Mouse (Mus musculus): Measurements from ENCODE around the gene Trmt44.
A peak's percentile ranks its signal among the peaks of the same experiment; 100 is the strongest.
"Not testable (repeated sequence)": the region's sequence is repeated elsewhere in the genome, so short reads cannot be mapped to it uniquely, and the experiment has no call there.

Gene Trmt44

GRCm38 (mm10) chr5:35592081-35592736 lies 17.3 kb upstream of the Trmt44 start:
- DNase-seq (ENCODE audit: low read depth, low spot score) = peak; percentile 48

GRCm38 (mm10) chr5:35591497-35591896 lies 16.6 kb upstream of the Trmt44 start:
- DNase-seq (ENCODE audit: low read depth, low spot score) = no peak

DNA sequence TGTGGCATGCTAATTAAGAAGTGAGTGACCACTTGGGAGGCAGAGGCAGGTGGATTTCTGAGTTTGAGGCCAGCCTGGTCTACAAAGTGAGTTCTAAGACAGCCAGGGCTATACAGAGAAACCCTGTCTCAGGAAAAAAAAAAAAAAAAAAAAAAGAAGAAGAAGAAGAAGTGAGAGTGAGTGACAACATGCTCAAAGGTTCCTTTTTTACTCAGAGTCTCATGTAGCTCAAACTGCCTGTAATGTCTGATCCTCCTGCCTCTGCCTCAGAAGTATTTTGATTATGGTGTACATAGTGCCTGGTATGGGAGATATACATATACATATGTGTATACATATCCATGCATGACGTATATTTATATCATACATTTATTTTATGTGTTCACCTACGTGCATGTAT lies 9.4 kb upstream of the Trmt44 start:
- not testable (repeated sequence) for DNase-seq (ENCODE audit: low read depth, low spot score)

DNA sequence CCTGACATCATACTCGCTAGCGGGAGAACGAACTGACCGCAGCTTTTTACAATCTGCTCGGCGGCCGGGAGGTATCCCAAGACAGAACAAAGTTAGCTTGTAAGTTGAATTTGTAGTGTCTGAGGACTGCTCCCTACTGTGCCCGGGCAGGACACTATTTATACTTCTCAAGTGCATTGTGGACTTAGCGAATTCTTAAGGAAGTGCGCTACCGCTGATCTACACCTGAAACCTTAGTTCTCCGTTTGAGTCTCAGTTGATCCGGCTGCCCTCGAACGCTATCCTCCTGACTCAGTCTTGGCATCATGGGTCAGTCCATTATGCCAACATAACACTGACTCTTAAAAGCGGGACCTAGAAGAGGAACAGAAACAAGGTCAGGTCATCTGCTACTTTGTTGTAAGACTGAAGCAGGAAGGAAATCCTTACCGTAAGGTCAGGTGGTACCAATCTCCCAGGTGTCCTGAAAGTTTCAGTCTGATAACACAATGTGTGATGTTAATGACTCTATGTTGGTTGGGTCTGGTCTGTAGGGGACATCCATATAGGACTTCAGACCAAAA lies 8.4 kb upstream of the Trmt44 start:
- no peak for DNase-seq (ENCODE audit: low read depth, low spot score)

DNA sequence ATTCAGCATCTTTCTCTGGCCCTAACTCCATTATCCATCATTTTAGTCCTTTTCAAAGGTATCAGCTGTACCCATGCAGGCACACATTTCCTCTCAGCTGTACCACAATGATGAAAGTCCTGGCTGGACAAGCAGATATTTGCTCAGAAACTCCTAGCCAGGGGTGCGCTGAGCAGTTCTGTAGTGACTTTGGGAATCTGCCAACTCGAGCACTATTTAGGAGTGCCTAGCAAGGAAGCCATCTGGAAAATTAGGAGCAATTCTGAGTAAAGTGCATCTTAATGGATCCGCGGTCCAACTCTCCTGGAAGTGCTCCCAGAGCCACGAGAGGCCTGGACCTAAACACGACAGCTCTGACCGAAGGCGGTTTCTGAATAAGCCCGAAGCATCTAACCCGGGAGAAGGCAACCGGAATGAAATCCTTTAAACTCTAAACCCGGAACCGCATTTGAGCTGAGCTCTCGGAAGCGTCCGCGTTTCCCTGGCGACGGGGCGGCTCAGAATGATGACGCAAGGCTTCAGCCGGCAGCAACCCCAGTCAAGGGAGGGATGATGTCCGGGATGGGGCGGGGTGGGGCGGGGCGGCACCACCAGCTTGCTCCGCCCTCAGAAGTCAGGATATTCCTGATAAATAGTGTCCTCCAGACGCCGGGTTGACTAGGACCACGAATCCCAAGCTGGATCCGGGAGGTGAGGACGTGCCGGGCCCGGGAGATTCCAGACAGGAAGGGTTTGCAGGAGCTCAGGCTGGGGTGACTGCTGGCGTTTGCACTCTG lies 7.8 kb upstream of the Trmt44 start, which contains the start of gene Acox3:
TSS of gene Acox3 (plus strand) at position 596 of the 776 bp plus-strand sequence.
- peak; percentile 96 for DNase-seq (ENCODE audit: low read depth, low spot score)

DNA sequence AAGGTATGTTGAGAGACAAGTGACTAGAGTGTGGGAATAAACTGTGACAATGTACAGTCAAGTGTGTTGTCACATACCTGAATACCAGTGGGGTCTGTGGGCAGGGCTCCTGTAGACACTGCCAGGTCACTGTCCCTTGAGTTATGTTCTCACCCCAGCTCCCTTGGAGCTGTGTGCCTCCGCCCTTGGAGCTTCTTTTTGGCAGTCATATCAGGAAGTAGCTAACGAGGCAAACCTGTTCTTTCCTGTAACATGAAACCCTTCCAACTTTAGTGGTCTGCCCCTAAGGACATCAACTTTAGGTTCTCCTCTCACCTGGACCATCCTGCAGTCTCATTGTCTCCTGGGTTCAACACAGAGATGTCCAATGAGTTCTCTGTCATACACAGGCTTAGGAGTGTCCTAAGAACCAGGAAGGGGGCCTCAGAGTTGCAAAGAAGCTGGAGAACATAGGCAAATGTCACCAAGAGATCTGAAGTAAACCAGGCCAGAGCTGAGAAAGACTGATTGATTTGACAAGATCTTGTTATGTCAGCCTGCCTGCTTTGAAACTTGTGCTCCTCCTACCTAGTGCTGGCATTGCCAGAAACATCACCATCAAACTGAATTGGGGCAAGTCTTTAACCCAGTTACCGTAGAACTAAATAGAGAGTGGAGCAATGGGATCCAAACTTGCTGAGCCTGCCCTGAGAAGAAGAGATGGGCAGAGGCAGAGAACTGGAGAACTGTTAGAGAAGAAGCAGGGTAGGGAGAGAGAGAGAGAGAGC lies 5.5 kb upstream of the Trmt44 start:
- DNase-seq (ENCODE audit: low read depth, low spot score) = no peak

- DNase-seq (ENCODE audit: low read depth, low spot score) = no peak
Observed at GRCm38 (mm10) chr5:35579247-35579893, 4.5 kb upstream of the Trmt44 start.

- no peak for DNase-seq (ENCODE audit: low read depth, low spot score)
Observed at GRCm38 (mm10) chr5:35578411-35578810, 3.5 kb upstream of the Trmt44 start.

DNA sequence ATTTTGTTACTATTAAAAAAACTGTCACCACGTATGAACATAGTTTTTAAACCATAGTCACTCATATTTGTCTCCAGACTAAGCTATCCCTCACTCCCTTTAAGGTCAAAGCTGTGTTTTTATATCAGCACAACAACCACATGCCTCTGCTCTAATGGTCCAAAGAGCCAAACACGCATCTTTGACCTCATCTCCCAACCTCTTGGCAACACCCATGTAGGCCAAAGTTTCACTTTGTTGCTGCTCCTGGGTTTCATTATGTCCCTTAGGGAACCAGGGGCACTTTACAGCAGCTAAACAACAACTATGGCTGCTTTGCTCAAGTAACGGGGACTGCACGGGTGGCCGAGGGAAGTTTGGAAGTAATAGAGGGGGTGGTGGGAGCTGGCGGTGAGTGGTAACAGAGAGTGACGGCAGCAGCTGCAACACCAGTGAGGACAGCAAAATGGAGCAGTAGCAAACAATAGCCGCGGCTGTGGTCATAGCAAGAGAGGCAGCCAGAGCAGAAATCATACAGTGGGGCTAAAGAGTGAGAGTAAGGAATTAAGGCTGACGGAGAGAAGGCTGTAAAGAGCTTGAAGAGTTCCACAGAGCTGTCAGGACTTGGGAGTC lies 1.6 kb upstream of the Trmt44 start:
- no peak for DNase-seq (ENCODE audit: low read depth, low spot score)

GRCm38 (mm10) chr5:35571546-35571945 lies 3.3 kb downstream of the Trmt44 start:
- DNase-seq (ENCODE audit: low read depth, low spot score) = no peak

DNA sequence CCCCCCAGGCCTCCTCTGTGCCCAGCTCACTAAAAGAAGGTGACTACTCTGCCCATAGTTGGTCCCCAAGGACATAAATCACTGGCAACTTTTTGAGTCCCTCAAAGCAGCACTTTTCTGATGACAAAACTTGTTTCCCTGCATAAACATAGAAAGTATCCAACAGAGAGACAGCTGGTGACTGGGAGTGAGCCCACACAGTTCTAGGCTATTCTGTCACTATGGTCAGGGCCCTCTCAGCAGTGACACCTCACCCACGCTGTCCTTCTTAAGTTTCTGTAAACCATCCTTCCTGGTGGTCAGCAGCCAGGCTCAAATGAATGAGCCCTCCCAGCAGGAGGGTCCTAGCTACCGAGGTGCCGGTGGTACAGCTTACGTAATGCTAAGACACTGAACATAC lies 8.2 kb downstream of the Trmt44 start:
- DNase-seq (ENCODE audit: low read depth, low spot score) = no peak

DNA sequence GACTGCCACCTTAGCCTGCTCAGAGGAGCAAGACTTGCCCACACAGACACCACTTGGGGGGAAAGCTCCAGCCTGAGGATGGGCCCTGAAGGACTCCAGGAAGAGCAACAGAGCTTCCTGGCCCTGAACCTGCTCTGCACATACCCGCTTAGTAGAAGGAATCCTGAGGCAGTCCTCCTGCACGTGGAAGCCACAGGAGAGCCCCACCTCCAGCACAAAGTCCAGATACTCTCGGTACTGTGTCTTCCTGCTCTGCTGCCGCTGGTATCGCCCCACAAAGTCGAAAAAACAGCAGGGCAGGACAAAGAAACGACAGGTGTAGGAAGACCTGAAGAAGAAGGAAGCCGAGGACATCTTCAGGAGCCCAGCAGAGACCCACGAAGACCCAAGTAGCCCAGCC lies 9.7 kb downstream of the Trmt44 start:
- no peak for DNase-seq (ENCODE audit: low read depth, low spot score)

GRCm38 (mm10) chr5:35563449-35563848 lies 11.4 kb downstream of the Trmt44 start:
- peak; percentile 80 for DNase-seq (ENCODE audit: low read depth, low spot score)

DNA sequence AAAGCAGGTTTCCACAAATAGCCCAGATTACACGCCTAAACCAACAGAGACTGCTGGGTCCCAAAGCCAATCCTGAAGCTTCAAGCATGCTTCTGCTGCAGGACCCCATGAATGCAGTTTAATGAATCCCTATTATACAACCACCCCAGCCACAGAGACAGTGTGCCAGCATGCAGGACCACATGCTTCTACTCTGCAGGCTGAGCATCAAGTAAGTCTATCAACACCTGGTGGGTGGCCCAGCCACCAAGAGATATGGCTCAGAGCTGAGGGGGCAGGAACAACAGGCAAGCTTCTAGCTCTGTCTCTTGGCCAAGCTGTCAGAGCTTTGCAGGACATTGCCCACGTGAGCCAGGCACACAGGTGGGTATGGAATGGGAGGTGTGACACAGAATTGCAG lies 12.3 kb downstream of the Trmt44 start:
- DNase-seq (ENCODE audit: low read depth, low spot score) = no peak

DNA sequence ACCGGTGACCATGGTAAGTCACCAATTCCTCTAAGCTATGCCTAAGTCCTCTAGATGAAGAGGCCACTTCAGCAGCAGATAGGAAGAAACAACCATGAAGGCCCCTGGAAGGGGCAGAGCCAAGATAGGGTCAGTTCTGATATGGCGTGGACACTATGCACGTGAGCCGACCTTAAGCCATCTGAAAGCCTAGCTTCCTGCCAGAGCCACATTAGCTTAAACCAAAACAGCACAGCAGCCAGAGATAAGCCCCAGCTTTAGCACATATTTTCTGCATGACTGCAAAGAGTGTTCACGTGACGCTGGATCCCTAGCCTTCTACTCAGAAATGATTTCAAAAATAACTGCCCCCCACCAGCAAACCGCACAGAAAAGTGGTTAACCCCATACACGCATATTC lies 15.4 kb downstream of the Trmt44 start:
- DNase-seq (ENCODE audit: low read depth, low spot score) = no peak

DNA sequence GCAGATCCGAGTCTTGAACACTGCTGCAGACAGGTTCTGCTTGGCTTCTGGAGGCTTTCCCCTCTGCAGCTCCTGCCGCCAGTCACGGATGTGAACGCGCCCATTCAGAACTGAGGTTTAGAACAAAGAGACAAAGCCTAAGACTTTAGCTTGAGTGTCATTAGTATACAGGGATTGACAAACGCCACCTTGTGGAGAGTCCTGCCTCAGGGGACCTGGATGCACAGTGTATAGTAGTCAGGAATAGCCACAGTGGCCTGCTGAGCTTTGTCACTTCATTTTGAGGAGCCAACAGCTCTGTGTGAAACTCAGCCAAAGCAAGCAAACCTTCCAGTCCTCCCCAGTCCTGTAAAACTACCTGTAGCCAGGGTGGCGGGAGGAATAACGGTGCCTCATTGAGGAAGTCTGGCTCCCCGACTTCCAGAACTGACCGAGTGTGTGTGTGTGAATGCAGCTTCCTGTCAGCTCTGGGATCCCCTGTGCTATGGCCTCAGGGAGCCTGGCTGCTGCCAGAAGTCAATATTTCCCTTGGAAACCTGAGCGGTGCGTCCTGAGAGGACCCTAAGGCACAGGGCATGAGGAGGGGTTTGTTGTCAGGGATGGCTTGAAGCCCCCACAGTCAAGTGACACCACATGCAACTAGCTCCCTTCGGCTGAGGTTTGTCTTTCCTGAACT lies 16.8 kb downstream of the Trmt44 start:
- no peak for DNase-seq (ENCODE audit: low read depth, low spot score)

DNA sequence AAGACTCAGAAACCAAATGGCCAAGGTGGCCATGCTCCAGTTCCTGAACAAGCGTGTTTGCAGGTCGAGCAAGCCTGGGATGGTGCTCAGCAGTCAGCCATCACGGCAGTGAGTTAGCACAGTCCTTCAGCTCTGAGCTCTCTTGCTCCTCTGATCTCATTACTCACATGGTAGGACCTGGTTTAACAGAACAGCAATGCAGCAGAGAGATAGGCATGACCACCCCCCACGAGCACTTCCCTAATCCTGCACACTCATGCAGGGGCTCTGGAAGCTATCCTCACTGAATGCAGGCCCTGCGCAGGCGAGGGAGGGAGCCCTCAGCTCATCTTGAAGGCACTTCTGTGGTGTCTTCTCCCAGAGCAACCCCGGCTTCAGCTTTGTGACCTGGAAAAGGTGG lies 18.5 kb downstream of the Trmt44 start:
- DNase-seq (ENCODE audit: low read depth, low spot score) = no peak

GRCm38 (mm10) chr5:35552838-35553539 lies 21.9 kb downstream of the Trmt44 start:
- no peak for DNase-seq (ENCODE audit: low read depth, low spot score)

DNA sequence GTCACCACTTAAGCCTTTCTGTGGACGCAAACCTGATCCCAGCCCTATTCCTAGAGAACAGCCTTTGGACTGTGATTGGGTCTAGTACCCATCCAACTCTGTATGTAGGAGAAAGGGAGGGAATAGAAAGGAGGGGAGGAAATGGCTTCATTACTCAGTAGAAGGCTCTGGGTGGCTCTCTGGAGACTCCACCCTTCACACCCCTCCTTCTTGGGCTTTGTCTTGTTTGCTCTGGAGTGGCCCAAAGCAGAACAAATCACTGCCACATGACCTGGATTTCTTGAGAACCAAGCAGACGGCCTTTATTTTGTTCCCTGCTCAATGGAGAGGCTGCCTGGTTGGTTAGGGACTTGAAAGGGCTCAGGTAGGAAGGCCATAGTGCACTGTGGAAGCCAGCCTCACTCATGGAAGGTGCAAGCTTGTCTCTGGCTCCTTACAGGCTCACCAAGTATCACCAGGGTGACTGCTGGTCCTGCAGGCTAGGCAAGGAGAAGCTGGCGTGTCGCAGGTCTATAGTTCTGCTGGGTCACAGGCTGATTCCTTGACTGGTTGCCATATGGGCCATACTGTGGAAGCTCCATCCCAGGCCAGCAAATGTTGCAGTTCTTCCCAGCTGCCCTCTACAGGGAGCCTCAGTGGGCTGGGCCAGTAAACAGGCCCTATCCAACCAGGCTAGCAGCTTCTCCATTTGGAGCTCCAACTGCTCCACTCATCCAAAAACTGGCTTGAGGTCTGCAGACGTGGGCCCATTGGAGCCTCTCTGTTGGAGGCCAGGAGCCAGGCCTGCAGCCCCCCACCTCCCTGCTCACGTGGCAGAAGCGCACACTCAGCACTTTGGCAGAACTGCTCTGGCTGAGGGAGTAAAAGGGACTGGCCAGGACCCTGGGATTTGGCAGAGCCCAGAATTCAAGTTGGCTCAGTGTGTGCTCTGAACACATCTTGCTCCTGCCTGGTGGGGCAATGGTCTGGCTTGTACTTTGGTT lies 22.7 kb downstream of the Trmt44 start:
- DNase-seq (ENCODE audit: low read depth, low spot score) = no peak
